Mouse (Mus musculus) kidney, postnatal 0 days (tissue): ENCODE results near the gene Tent4b. TPM values are rescaled to one million over a fixed set of nuclear protein-coding genes. Genes with fewer than 3 reads are reported as not detected.
A peak's percentile ranks its signal among the peaks of the same experiment; 100 is the strongest.

Experiments used
- ATAC-seq: fragments of 200-750 bp; cut with Nextera tagmentation; replicated peaks from 2 replicates; pipeline ENCODE4 v1.8.0; 2017; ENCODE audit warnings: low read depth, moderate number of reproducible peaks, moderate TSS enrichment, moderate library complexity; ENCODE audit not compliant: low FRiP score
- DNase-seq: peaks from one replicate; pipeline ENCODE4 v3.0.0-alpha.2; 2016; ENCODE audit warnings: low spot score
- H3K27ac ChIP-seq: fragments of 300-500 bp; sonication (generic); 2 replicates; pipeline ENCODE4 v1.5.1; 2014; ENCODE audit warnings: mild to moderate bottlenecking
- H3K27me3 ChIP-seq: fragments of 300-500 bp; sonication (generic); 2 replicates; pipeline ENCODE4 v1.6.1; 2014; ENCODE audit warnings: low read length, mixed read lengths; ENCODE audit not compliant: insufficient read depth
- H3K36me3 ChIP-seq: fragments of 300-500 bp; sonication (generic); 2 replicates; pipeline ENCODE4 v1.6.1; 2014; ENCODE audit warnings: low read length, mixed read lengths; ENCODE audit not compliant: insufficient read depth
- H3K4me1 ChIP-seq: fragments of 300-500 bp; sonication (generic); replicated peaks from 2 replicates; pipeline ENCODE4 v1.6.1; 2014; ENCODE audit warnings: antibody characterized with exemption, low read length, mixed read lengths; ENCODE audit not compliant: insufficient read depth
- H3K4me2 ChIP-seq: fragments of 300-500 bp; sonication (generic); 2 replicates; pipeline ENCODE4 v1.6.1; 2014; ENCODE audit warnings: mild to moderate bottlenecking, low read length, moderate library complexity, mixed read lengths
- H3K4me3 ChIP-seq: fragments of 300-500 bp; sonication (generic); replicated peaks from 2 replicates; pipeline ENCODE4 v1.5.1; 2014; ENCODE audit warnings: low read depth, low read length
- H3K9ac ChIP-seq: fragments of 300-500 bp; sonication (generic); 2 replicates; pipeline ENCODE4 v1.6.1; 2014; ENCODE audit warnings: low read depth, low read length
- H3K9me3 ChIP-seq: fragments of 300-500 bp; sonication (generic); replicated peaks from 2 replicates; pipeline ENCODE4 v1.6.1; 2016; ENCODE audit warnings: low read length, inconsistent platforms, mixed read lengths
- CTCF ChIP-seq: IDR thresholded peaks from 2 replicates; pipeline ENCODE4 v1.5.1; 2016; ENCODE audit warnings: antibody characterized with exemption, low read depth, mild to moderate bottlenecking, moderate library complexity
- WGBS: fragments of 180-500 bp; shearing (Covaris S2); extraction: QIAGEN DNeasy Blood & Tissue Kit; methylation state at CpG from one replicate; pipeline ENCODE4 v1.1.7; 2014; 5-methylcytosine and 5-hydroxymethylcytosine counted together
- polyA plus RNA-seq: library from polyadenylated mRNA; unstranded; fragments of >200 nt; fragmentation: Nextera tagmentation; extraction: Ambion mirVana; gene quantifications from 2 replicates; pipeline ENCODE4 v1.2.1, GENCODE M21; 2015

The Tent4b gene
- polyA plus RNA-seq, 1 experiment from 2014 or later, result 7.6 TPM

DNA sequence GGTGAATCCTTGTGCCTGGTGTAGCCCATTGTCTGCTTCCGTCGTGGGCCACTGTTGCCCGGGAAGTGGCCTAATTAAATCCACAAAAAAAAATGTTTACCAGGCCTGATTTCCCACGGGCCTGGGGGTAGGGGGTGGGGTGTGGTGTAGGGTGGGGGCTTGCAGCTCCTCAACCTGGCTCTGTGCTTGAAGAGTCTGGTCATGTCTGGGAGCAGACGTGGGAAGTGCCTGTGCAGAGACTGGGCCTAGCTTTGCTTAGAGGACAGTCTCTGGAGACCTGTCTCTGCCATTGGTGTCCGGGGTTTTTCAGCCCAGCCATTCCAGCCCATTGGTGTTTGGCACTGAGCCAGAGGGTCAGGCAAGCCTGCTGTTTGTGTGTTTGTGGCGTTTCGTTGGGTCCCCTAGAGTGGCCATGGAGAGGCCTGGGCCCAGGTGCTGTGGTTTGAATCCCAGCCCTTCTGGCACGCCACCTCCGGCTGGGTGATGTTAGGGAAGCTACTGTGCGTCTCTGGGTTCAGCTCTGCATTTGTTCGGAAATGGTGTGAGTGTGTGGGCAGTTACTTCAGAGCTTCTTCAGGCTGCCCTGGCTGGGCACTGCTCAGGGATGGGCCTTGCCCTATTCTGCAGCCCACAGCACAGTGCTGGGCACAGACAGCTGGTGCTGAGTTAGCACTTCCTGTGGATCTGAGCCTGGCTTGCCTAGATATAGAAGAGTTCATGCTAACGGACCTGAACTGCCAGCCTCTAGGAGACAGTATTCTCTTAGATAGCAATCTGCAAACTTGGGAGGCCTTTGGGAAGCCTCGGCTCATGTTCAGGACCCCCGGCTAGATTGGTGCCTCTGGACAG is 102.8 kb downstream of the Tent4b start:
- DNase-seq, result no peak
- no peak for TF ChIP-seq CTCF
- 71% methylated on average over 15 of the region's 15 CpGs for WGBS
- H3K9ac ChIP-seq, result no peak overlapping the region
- no peak overlapping the region for H3K4me3 ChIP-seq
- H3K4me1 ChIP-seq, result no peaks in the 10 kb centered on the region; the same call in 1 of the 2 replicates
- peak overlapping the region; percentile 47; the same call in 1 of the 2 replicates for H3K27ac ChIP-seq
- H3K36me3 ChIP-seq, result no peaks in the 10 kb centered on the region
- no peak for ATAC-seq
- H3K9me3 ChIP-seq, result no peaks in the 10 kb centered on the region
- no peaks in the 10 kb centered on the region for H3K27me3 ChIP-seq
- H3K4me2 ChIP-seq, result no peak overlapping the region

GRCm38 (mm10) chr8:88305814-88306213 is 106.8 kb downstream of the Tent4b start:
- no peak overlapping the region for H3K4me2 ChIP-seq
- no peaks in the 10 kb centered on the region for H3K4me1 ChIP-seq
- no peak overlapping the region for H3K4me3 ChIP-seq
- no peak overlapping the region for H3K27ac ChIP-seq
- 92% methylated on average over 4 of the region's 4 CpGs for WGBS
- H3K9ac ChIP-seq, result no peak overlapping the region
- no peaks in the 10 kb centered on the region for H3K27me3 ChIP-seq
- H3K9me3 ChIP-seq, result no peaks in the 10 kb centered on the region
- no peak for TF ChIP-seq CTCF
- ATAC-seq, result no peak
- DNase-seq, result no peak
- no peaks in the 10 kb centered on the region for H3K36me3 ChIP-seq

- H3K9ac ChIP-seq, result no peak overlapping the region
- no peak overlapping the region for H3K4me3 ChIP-seq
- no peaks in the 10 kb centered on the region for H3K36me3 ChIP-seq
- no peaks in the 10 kb centered on the region for H3K4me1 ChIP-seq
- no peak overlapping the region for H3K27ac ChIP-seq
- H3K27me3 ChIP-seq, result no peaks in the 10 kb centered on the region
- DNase-seq, result no peak
- no peak overlapping the region for H3K4me2 ChIP-seq
- WGBS, result 70% methylated on average over 14 of the region's 14 CpGs
- H3K9me3 ChIP-seq, result no peaks in the 10 kb centered on the region
- no peak for ATAC-seq
- TF ChIP-seq CTCF, result peak; percentile 57
Observed at GRCm38 (mm10) chr8:88306511-88306910, 107.5 kb downstream of the Tent4b start.

DNA sequence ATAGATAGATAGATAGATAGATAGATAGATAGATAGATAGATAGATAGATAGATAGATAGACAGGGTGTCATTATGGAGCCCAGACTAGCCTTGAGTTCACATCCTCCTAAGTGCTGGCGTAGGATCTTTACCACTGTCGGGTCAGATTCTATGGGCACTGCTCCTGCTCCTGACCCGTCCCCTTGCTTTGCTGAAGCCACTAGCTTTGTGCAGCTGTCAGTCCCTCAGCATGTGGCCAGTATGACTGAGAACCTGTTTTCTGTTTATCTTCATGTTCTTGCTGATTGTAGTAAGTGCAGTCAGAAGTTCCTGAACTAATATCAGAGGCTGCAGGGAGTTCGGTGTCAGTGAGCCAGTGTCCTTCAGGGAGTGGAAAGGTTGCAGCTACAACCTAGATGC is 108.7 kb downstream of the Tent4b start:
- H3K4me1 ChIP-seq, result no peaks in the 10 kb centered on the region
- H3K27me3 ChIP-seq, result no peaks in the 10 kb centered on the region
- H3K9me3 ChIP-seq, result no peaks in the 10 kb centered on the region
- TF ChIP-seq CTCF, result no peak
- WGBS, result 88% methylated on average over 4 of the region's 4 CpGs
- H3K36me3 ChIP-seq, result no peaks in the 10 kb centered on the region
- no peak overlapping the region for H3K4me2 ChIP-seq
- H3K9ac ChIP-seq, result no peak overlapping the region
- ATAC-seq (no peak), DNase-seq (no peak)
- H3K4me3 ChIP-seq, result no peak overlapping the region
- no peak overlapping the region for H3K27ac ChIP-seq

Other genes with a start within 250 kb of the Tent4b start
- gene Zfp423, start 239.6 kb upstream of the Tent4b start, polyA plus RNA-seq, result 5.9 and 6.1 TPM in 2 replicates
- 53.4 and 57.3 TPM in 2 replicates for gene Cnep1r1, start 80.4 kb upstream of the Tent4b start, polyA plus RNA-seq
- gene Heatr3, start 61.4 kb upstream of the Tent4b start, polyA plus RNA-seq, result 31.7 and 34.2 TPM in 2 replicates
- 4.3 TPM in 2 replicates for gene Adcy7, start 73.2 kb downstream of the Tent4b start, polyA plus RNA-seq
- 64.6 and 75.1 TPM in 2 replicates for gene Brd7, start 163.0 kb downstream of the Tent4b start, polyA plus RNA-seq